Mouse (Mus musculus) midbrain, embryonic 16.5 days (tissue): ENCODE results near the gene Apod. TPM values are rescaled to one million over a fixed set of nuclear protein-coding genes. Genes with fewer than 3 reads are reported as not detected.

Experiments used
- ATAC-seq: fragments of 200-750 bp; cut with Nextera tagmentation; 2 replicates; pipeline ENCODE4 v1.8.0; 2017; ENCODE audit warnings: moderate TSS enrichment
- H3K27ac ChIP-seq: fragments of 300-500 bp; sonication (generic); 2 replicates; pipeline ENCODE4 v1.5.1; 2014; ENCODE audit warnings: mild to moderate bottlenecking, low read length, mixed read lengths
- H3K27me3 ChIP-seq: fragments of 300-500 bp; sonication (generic); 2 replicates; pipeline ENCODE4 v1.6.1; 2014; ENCODE audit warnings: low read depth, low read length, mixed read lengths; ENCODE audit not compliant: control insufficient read depth, insufficient read depth
- H3K36me3 ChIP-seq: fragments of 300-500 bp; sonication (generic); 2 replicates; pipeline ENCODE4 v1.6.1; 2014; ENCODE audit warnings: mild to moderate bottlenecking, low read length, moderate library complexity, mixed read lengths; ENCODE audit not compliant: control insufficient read depth, insufficient read depth
- H3K4me1 ChIP-seq: fragments of 300-500 bp; sonication (generic); 2 replicates; pipeline ENCODE4 v1.6.1; 2014; ENCODE audit warnings: mild to moderate bottlenecking, low read length, mixed read lengths; ENCODE audit not compliant: control insufficient read depth, insufficient read depth
- H3K4me2 ChIP-seq: fragments of 300-500 bp; sonication (generic); 2 replicates; pipeline ENCODE4 v1.6.1; 2014; ENCODE audit warnings: mild to moderate bottlenecking, low read length, mixed read lengths
- H3K4me3 ChIP-seq: fragments of 300-500 bp; sonication (generic); 2 replicates; pipeline ENCODE4 v1.5.1; 2014; ENCODE audit warnings: low read depth, mild to moderate bottlenecking, low read length, moderate library complexity, mixed read lengths
- H3K9ac ChIP-seq: fragments of 300-500 bp; sonication (generic); 2 replicates; pipeline ENCODE4 v1.6.1; 2014; ENCODE audit warnings: low read depth, low read length, mixed read lengths
- H3K9me3 ChIP-seq: fragments of 300-500 bp; sonication (generic); replicated peaks from 2 replicates; pipeline ENCODE4 v1.6.1; 2014; ENCODE audit warnings: mild to moderate bottlenecking, low read length, mixed read lengths; ENCODE audit not compliant: control insufficient read depth, poor library complexity, severe bottlenecking
- WGBS: fragments of 180-500 bp; shearing (Covaris S2); extraction: QIAGEN DNeasy Blood & Tissue Kit; methylation state at CpG from one replicate; pipeline ENCODE4 v1.1.7; 2014; 5-methylcytosine and 5-hydroxymethylcytosine counted together
- polyA plus RNA-seq: library from polyadenylated mRNA; unstranded; fragments of >200 nt; fragmentation: Nextera tagmentation; extraction: Ambion mirVana; gene quantifications from 2 replicates; pipeline ENCODE4 v1.2.1, GENCODE M21; 2015

The Apod gene
- polyA plus RNA-seq, 1 experiment from 2014 or later = 89.1 TPM

GRCm38 (mm10) chr16:31299960-31300353 lies 14.7 kb downstream of the Apod start:
- no peaks in the 10 kb centered on the region for H3K27me3 ChIP-seq
- H3K4me2 ChIP-seq = no peak overlapping the region
- H3K27ac ChIP-seq = 0 out of 2 replicates have a peak overlapping the region, but pooled peaks have one; percentile 5
- no peak overlapping the region for H3K9ac ChIP-seq
- H3K4me1 ChIP-seq = peaks cover 17% of the 10 kb centered on the region
- no peaks in the 10 kb centered on the region for H3K36me3 ChIP-seq
- 20% methylated on average over 3 of the region's 3 CpGs for WGBS
- no peaks in the 10 kb centered on the region for H3K9me3 ChIP-seq
- no peak for ATAC-seq
- H3K4me3 ChIP-seq = no peak overlapping the region

GRCm38 (mm10) chr16:31299164-31299959 lies 15.2 kb downstream of the Apod start:
- Histone ChIP-seq H3K27me3 (no peaks in the 10 kb centered on the region), H3K27ac (0 out of 2 replicates have a peak overlapping the region, but pooled peaks have one; percentile 5), H3K4me1 (peaks cover 17% of the 10 kb centered on the region), H3K9me3 (no peaks in the 10 kb centered on the region), H3K36me3 (no peaks in the 10 kb centered on the region), H3K4me2 (no peak overlapping the region), H3K4me3 (no peak overlapping the region), H3K9ac (no peak overlapping the region)
- WGBS = 32% methylated on average over 11 of the region's 11 CpGs
- ATAC-seq = peak; percentile 77; the same call in 1 of the 2 replicates

GRCm38 (mm10) chr16:31297113-31297512 lies 17.5 kb downstream of the Apod start:
- peaks cover 17% of the 10 kb centered on the region for H3K4me1 ChIP-seq
- H3K9me3 ChIP-seq = no peaks in the 10 kb centered on the region
- H3K27me3 ChIP-seq = no peaks in the 10 kb centered on the region
- H3K4me2 ChIP-seq = no peak overlapping the region
- no peak overlapping the region for H3K9ac ChIP-seq
- no peak overlapping the region for H3K27ac ChIP-seq
- no peak overlapping the region for H3K4me3 ChIP-seq
- ATAC-seq = no peak
- no peaks in the 10 kb centered on the region for H3K36me3 ChIP-seq
- WGBS = 92% methylated on average over 7 of the region's 7 CpGs

- H3K4me3 ChIP-seq = no peak overlapping the region
- 82% methylated on average over 4 of the region's 4 CpGs for WGBS
Observed at GRCm38 (mm10) chr16:31293761-31294160, 20.8 kb downstream of the Apod start.

GRCm38 (mm10) chr16:31290751-31291365 lies 23.8 kb downstream of the Apod start:
- H3K27ac ChIP-seq = 0 out of 2 replicates have a peak overlapping the region, but pooled peaks have one; percentile 17
- no peaks in the 10 kb centered on the region for H3K27me3 ChIP-seq
- H3K4me2 ChIP-seq = no peak overlapping the region
- H3K4me1 ChIP-seq = no peaks in the 10 kb centered on the region
- WGBS = 86% methylated on average over 7 of the region's 7 CpGs
- ATAC-seq = no peak
- H3K9ac ChIP-seq = no peak overlapping the region
- H3K9me3 ChIP-seq = no peaks in the 10 kb centered on the region
- no peaks in the 10 kb centered on the region for H3K36me3 ChIP-seq
- no peak overlapping the region for H3K4me3 ChIP-seq

More at GRCm38 (mm10) chr16:31293761-31294160, 20.8 kb downstream of the Apod start:
- H3K27ac ChIP-seq = no peak overlapping the region
- H3K4me1 ChIP-seq = peaks cover 2% of the 10 kb centered on the region
- no peaks in the 10 kb centered on the region for H3K36me3 ChIP-seq
- no peak for ATAC-seq
- no peak overlapping the region for H3K9ac ChIP-seq
- no peak overlapping the region for H3K4me2 ChIP-seq
- H3K9me3 ChIP-seq = no peaks in the 10 kb centered on the region
- no peaks in the 10 kb centered on the region for H3K27me3 ChIP-seq

GRCm38 (mm10) chr16:31290281-31290680 lies 24.3 kb downstream of the Apod start:
- 0 out of 2 replicates have a peak overlapping the region, but pooled peaks have one; percentile 17 for H3K27ac ChIP-seq
- H3K27me3 ChIP-seq = no peaks in the 10 kb centered on the region
- H3K9ac ChIP-seq = no peak overlapping the region
- H3K9me3 ChIP-seq = no peaks in the 10 kb centered on the region
- H3K4me2 ChIP-seq = no peak overlapping the region
- no peak for ATAC-seq
- H3K4me1 ChIP-seq = no peaks in the 10 kb centered on the region
- no peak overlapping the region for H3K4me3 ChIP-seq
- 82% methylated on average over 10 of the region's 10 CpGs for WGBS
- H3K36me3 ChIP-seq = no peaks in the 10 kb centered on the region

- Histone ChIP-seq H3K9me3 (no peaks in the 10 kb centered on the region), H3K27me3 (no peaks in the 10 kb centered on the region), H3K4me3 (no peak overlapping the region), H3K27ac (no peak overlapping the region), H3K4me1 (no peaks in the 10 kb centered on the region), H3K36me3 (no peaks in the 10 kb centered on the region), H3K9ac (no peak overlapping the region), H3K4me2 (no peak overlapping the region)
- WGBS = 86% methylated on average over 3 of the region's 3 CpGs
- ATAC-seq = no peak
Observed at GRCm38 (mm10) chr16:31287712-31288111, 26.9 kb downstream of the Apod start.

- H3K9ac ChIP-seq = no peak overlapping the region
- 95% methylated on average over 11 of the region's 11 CpGs for WGBS
- ATAC-seq = no peak
Observed at GRCm38 (mm10) chr16:31286801-31287488, 27.7 kb downstream of the Apod start.

More at GRCm38 (mm10) chr16:31286801-31287488, 27.7 kb downstream of the Apod start:
- Histone ChIP-seq H3K27ac (no peak overlapping the region), H3K4me2 (no peak overlapping the region), H3K36me3 (no peaks in the 10 kb centered on the region), H3K4me1 (no peaks in the 10 kb centered on the region), H3K4me3 (no peak overlapping the region), H3K27me3 (no peaks in the 10 kb centered on the region), H3K9me3 (no peaks in the 10 kb centered on the region)
